Mouse (Mus musculus): ENCODE data around the gene Psenen.

Psenen gene

GRCm38 (mm10) chr7:30520396-30520795 is 43.0 kb downstream of the Psenen start:
- CTCF ChIA-PET, result interaction anchor here (0.5 kb wide), 1 partner anchor 187 kb away, joined by 6 read pairs; no protein-coding TSS in a partner anchor

GRCm38 (mm10) chr7:30518325-30518724 is 45.1 kb downstream of the Psenen start:
- CTCF ChIA-PET, result no interaction called here

- CTCF ChIA-PET, result no interaction called here
Observed at GRCm38 (mm10) chr7:30515003-30515760, 48.2 kb downstream of the Psenen start.

Measured in spleen, embryonic (tissue).